Mouse (Mus musculus): ENCODE results near the gene Cpne7. TPM values are rescaled to one million over a fixed set of nuclear protein-coding genes. Genes with fewer than 3 reads are reported as not detected.

Cpne7 gene
- total RNA-seq, 2 experiments from 2014 or later = 68.5 to 89.8 TPM

- intact Hi-C loops (cut with DNase I) = no loop called here
- H3K4me3 ChIP-seq = no peak overlapping the region
- peak; percentile 55 to 69 for DNase-seq (ENCODE audit: extremely low spot score in 1 of 2, low spot score in 2 of 2)
- no peak overlapping the region for H3K27ac ChIP-seq
- TF ChIP-seq CTCF (IDR thresholded peaks at IDR 0.05) = no peak
Observed at GRCm38 (mm10) chr8:123141741-123142462, 24.7 kb downstream of the Cpne7 start.

- Histone ChIP-seq H3K27ac (no peak overlapping the region), H3K4me3 (no peak overlapping the region)
- DNase-seq (ENCODE audit: extremely low spot score in 1 of 2, low spot score in 2 of 2) = no peak
- peak; percentile 35 for TF ChIP-seq CTCF (IDR thresholded peaks at IDR 0.05)
- intact Hi-C loops (cut with DNase I) = loop anchor here (5.0 kb wide), 1 partner anchor 42 kb away; the partner anchor contains the start of gene Dpep1
Observed at GRCm38 (mm10) chr8:123145279-123145678, 28.1 kb downstream of the Cpne7 start.

- DNase-seq (ENCODE audit: extremely low spot score in 1 of 2, low spot score in 2 of 2) = no peak
- Histone ChIP-seq H3K27ac (peak overlapping the region; percentile 5; the same call in 1 of the 2 replicates), H3K4me3 (no peak overlapping the region)
- no peak for TF ChIP-seq CTCF (IDR thresholded peaks at IDR 0.05)
- intact Hi-C loops (cut with DNase I) = loop anchor here (5.0 kb wide), 1 partner anchor 41 kb away; the partner anchor contains the start of gene Dpep1
Observed at GRCm38 (mm10) chr8:123146390-123146789, 29.2 kb downstream of the Cpne7 start.

GRCm38 (mm10) chr8:123150737-123151171 lies 33.6 kb downstream of the Cpne7 start:
- H3K27ac ChIP-seq = no peak overlapping the region
- no peak for TF ChIP-seq CTCF (IDR thresholded peaks at IDR 0.05)
- intact Hi-C loops (cut with DNase I) = no loop called here
- H3K4me3 ChIP-seq = no peak overlapping the region
- no peak for DNase-seq (ENCODE audit: extremely low spot score in 1 of 2, low spot score in 2 of 2)

- intact Hi-C loops (cut with DNase I) = no loop called here
- no peak for DNase-seq (ENCODE audit: extremely low spot score in 1 of 2, low spot score in 2 of 2)
- H3K4me3 ChIP-seq = no peak overlapping the region
- H3K27ac ChIP-seq = no peak overlapping the region
- TF ChIP-seq CTCF (IDR thresholded peaks at IDR 0.05) = peak; percentile 25
Observed at GRCm38 (mm10) chr8:123155177-123155576, 38.0 kb downstream of the Cpne7 start.

- Histone ChIP-seq H3K27ac (no peak overlapping the region), H3K4me3 (no peak overlapping the region)
- DNase-seq (ENCODE audit: extremely low spot score in 1 of 2, low spot score in 2 of 2) = no peak
- TF ChIP-seq CTCF (IDR thresholded peaks at IDR 0.05) = no peak
- intact Hi-C loops (cut with DNase I) = no loop called here
Observed at GRCm38 (mm10) chr8:123156070-123156773, 39.0 kb downstream of the Cpne7 start.

- no peak within 1 kb of the TSS for H3K4me3 ChIP-seq
- no peak for DNase-seq (ENCODE audit: extremely low spot score in 1 of 2, low spot score in 2 of 2)
- intact Hi-C loops (cut with DNase I) = no loop called here
- TF ChIP-seq CTCF (IDR thresholded peaks at IDR 0.05) = no peak
- H3K27ac ChIP-seq = no peak within 1 kb of the TSS
Observed at GRCm38 (mm10) chr8:123157888-123158465, 40.8 kb downstream of the Cpne7 start, which contains the start of gene Sult5a1. Sult5a1 (minus strand) TSS chr8:123158315.

- Histone ChIP-seq H3K27ac (no peak overlapping the region), H3K4me3 (no peak overlapping the region)
- intact Hi-C loops (cut with DNase I) = no loop called here
- no peak for TF ChIP-seq CTCF (IDR thresholded peaks at IDR 0.05)
- DNase-seq (ENCODE audit: extremely low spot score in 1 of 2, low spot score in 2 of 2) = no peak
Observed at GRCm38 (mm10) chr8:123181391-123181790, 64.2 kb downstream of the Cpne7 start.

Small RNAs within 50 kb of the gene (microRNA-seq; reads per million reads assigned to microRNA genes)
- gene Mir7079 (0 to 0.49 reads per million in 2 experiments), gene Mir7080 (149 to 197 reads per million in 2 experiments)

Other genes with a start within 250 kb of the Cpne7 start
- gene Ankrd11, start 75.1 kb upstream of the Cpne7 start, total RNA-seq (2021) = 100 to 1,000 TPM; 161 to 175 TPM
- gene Spg7, start 54.4 kb upstream of the Cpne7 start, total RNA-seq (2021) = 10 to 100 TPM; 66.2 to 68.8 TPM
- gene Rpl13, start 15.0 kb upstream of the Cpne7 start, total RNA-seq (2021) = 100 to 1,000 TPM; 369 to 415 TPM
- gene Sult5a1, start 40.9 kb downstream of the Cpne7 start, total RNA-seq (2021) = under 1 TPM in 1 of 2 experiments, not detected in 1; 0.84 TPM
- gene Dpep1, start 68.9 kb downstream of the Cpne7 start, total RNA-seq (2021) = not detected
- 100 to 1,000 TPM in 1 of 2 experiments, 10 to 100 TPM in 1; 86.2 to 104 TPM for gene Chmp1a, start 95.4 kb downstream of the Cpne7 start, total RNA-seq (2021)
- gene Spata33, start 95.5 kb downstream of the Cpne7 start, total RNA-seq (2021) = 1 to 10 TPM; 6.3 to 8.1 TPM
- 100 to 1,000 TPM; 101 to 111 TPM for gene Cdk10, start 107.5 kb downstream of the Cpne7 start, total RNA-seq (2021)
- 10 to 100 TPM; 75.4 to 97.5 TPM for gene Spata2l, start 118.9 kb downstream of the Cpne7 start, total RNA-seq (2021)
- 10 to 100 TPM; 26.4 to 29.2 TPM for gene Zfp276, start 136.8 kb downstream of the Cpne7 start, total RNA-seq (2021)
- 10 to 100 TPM; 53.3 to 63.0 TPM for gene Vps9d1, start 137.0 kb downstream of the Cpne7 start, total RNA-seq (2021)
- 1 to 10 TPM; 3.1 to 3.7 TPM for gene Fanca, start 201.2 kb downstream of the Cpne7 start, total RNA-seq (2021)
- gene Spire2, start 215.3 kb downstream of the Cpne7 start, total RNA-seq (2021) = 10 to 100 TPM; 14.1 to 19.5 TPM

Measured in left cerebral cortex, adult 2 months (tissue).